Mouse (Mus musculus) lung, postnatal 0 days (tissue): ENCODE data around the gene Phkg2.

Experiments
- CTCF ChIP-seq: IDR thresholded peaks from 2 replicates; pipeline ENCODE4 v1.5.1; 2016; ENCODE audit warnings: antibody characterized with exemption, mild to moderate bottlenecking
- EP300 ChIP-seq: IDR thresholded peaks from 2 replicates; pipeline ENCODE4 v1.6.1; 2016; ENCODE audit warnings: antibody characterized with exemption, mild to moderate bottlenecking, control low read depth

DNA sequence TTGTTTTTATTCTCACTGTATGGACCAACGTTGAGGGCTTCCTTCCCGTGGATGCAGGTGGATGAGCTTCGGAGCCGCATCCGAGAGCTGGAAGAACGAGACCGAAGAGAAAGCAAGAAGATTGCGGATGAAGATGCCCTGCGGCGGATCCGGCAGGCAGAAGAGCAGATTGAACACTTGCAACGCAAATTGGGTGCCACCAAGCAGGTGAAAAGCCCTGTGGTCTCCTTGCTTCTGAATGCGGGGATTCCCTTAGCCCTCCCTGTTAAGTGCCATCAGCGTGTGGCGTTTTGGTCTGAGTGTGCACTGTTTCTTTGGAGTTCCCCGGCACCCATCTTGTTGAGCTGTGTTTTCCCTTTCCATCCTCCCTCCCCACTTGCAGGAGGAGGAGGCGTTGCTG is 23.6 kb downstream of the Phkg2 start:
- TF ChIP-seq CTCF = no peak
- TF ChIP-seq EP300 = no peak
